Mouse (Mus musculus) megakaryocyte progenitor cell, adult 5-6 weeks (primary cell): ENCODE data around the gene Vkorc1l1. TPM values are rescaled to one million over a fixed set of nuclear protein-coding genes. Genes with fewer than 3 reads are reported as not detected.

Experiments
- ATAC-seq: replicated peaks from 2 replicates; pipeline ENCODE4 v1.8.0; 2016; ENCODE audit warnings: mild to moderate bottlenecking, moderate TSS enrichment, inconsistent platforms; ENCODE audit not compliant: poor library complexity
- total RNA-seq, 2 experiments: library from RNA; stranded (forward) in 1 of 2; stranded (reverse) in 1 of 2; fragments of 157-497, 149-512 nt in 1 of 2; fragments of 200-1000 nt in 1 of 2; gene quantifications; 2 replicates each; pipeline versions ENCODE4 v1.2.3 to v1.2.4; 2015 to 2017

Vkorc1l1 gene
- total RNA-seq, 2 experiments from 2014 or later: 25.7 to 72.6 TPM

GRCm38 (mm10) chr5:129940736-129941494 lies 855 bp upstream of the Vkorc1l1 start:
- peak; percentile 44 for ATAC-seq

GRCm38 (mm10) chr5:129942073-129942939 lies 536 bp downstream of the Vkorc1l1 start:
- peak; percentile 6 for ATAC-seq

DNA sequence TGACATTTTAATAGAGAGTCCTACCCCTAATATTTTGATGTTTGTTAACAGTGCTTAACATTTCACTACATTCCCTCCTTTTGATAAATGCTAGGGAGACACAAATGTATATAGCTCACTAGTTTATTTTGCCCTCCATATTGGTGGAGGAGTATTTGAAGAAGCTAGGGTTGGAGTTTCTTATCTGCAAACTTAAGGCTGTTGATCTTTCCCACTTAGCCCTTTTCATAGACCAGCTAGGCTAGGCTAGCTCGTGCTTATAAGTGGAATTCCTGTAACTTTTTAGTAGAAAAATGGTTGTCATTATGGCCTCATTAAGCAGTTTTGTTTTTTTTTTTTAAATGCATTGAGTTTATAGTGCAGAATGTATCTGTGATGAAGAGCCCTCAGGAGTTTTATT lies 1.6 kb downstream of the Vkorc1l1 start:
- ATAC-seq: no peak

- ATAC-seq: peak; percentile 43
Measured at GRCm38 (mm10) chr5:129947528-129948033, 5.8 kb downstream of the Vkorc1l1 start.

DNA sequence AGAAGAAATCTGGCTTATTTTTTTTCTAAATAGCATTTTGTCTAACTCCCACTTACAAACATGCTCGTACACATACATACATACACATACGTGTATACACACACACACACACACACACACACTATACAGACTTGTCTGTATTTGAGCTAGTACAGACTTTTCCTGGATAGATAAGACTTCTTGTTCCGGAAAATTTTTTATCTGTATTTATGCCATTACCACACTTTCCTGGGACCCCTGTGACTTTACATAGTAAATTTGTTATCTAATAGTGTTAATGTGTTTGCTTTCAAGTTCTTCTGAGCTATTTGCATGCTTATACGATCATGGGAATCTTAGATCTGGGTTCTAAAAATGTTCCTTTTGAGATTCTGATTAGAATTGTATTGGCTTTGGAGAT lies 10.4 kb downstream of the Vkorc1l1 start:
- ATAC-seq: no peak

DNA sequence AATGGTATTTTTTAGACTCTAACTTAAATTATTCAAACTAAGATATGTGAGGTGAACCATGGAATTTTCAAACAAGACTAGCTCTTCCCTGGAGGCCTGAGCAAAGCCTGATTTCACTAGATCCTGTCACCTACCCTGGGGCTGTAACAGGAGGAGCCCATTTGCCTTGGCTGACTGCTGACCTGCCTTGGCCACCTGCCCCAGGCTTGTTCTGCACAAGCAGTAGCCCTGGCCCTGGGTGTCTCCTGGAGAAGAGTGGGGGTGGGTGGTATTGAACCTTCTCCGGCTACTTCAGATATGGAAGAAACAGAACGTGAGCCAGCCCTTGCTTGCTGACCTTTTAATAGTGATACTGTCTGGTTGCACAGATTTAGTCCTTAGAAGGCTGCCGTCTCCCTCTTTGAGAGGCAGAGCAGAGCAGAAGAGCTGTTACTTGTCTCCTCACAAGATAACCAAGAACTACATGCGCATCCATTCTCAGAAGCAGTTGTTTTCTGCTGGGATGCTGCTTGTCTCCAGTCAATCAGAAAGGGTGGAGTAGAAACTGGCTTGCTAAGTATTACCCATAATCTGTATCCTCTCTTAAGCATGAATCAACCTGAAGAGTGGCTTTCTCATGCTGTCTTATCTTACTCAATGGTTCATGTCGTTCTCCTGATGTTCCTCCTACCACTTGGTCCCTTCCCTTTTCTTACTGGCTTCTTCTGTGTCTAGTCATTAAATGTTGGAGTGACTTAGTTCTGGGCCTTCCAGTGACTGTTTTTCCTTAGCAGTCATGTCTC lies 12.9 kb downstream of the Vkorc1l1 start:
- ATAC-seq: peak; percentile 56

DNA sequence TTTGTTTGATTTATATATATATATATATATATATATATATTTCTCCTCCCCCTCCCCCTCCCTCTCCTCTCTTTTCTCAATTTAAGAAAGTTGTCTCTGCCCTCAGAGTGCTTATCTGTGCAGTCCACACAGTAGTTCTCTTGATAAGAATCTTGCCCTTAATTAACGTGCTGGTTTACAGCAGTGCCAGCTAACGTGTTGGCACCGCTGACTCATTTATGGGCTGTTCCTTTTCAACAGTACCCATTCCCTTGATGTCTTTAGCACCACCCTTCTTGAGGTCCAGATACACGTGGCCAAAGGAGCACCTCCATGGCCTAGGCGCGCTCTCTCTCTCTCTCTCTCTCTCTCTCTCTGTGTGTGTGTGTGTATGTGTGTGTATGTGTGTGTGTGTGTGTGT lies 14.0 kb downstream of the Vkorc1l1 start:
- ATAC-seq: peak; percentile 94

- 0 out of 2 replicates have a peak, but pooled peaks have one; percentile 35 for ATAC-seq
Measured at GRCm38 (mm10) chr5:129963224-129963623, 21.5 kb downstream of the Vkorc1l1 start.

GRCm38 (mm10) chr5:129966448-129966847 lies 24.7 kb downstream of the Vkorc1l1 start:
- ATAC-seq: no peak

- ATAC-seq: no peak
Measured at GRCm38 (mm10) chr5:129968417-129968816, 26.6 kb downstream of the Vkorc1l1 start.

GRCm38 (mm10) chr5:129971491-129971890 lies 29.7 kb downstream of the Vkorc1l1 start:
- no peak for ATAC-seq

GRCm38 (mm10) chr5:129974354-129974753 lies 32.6 kb downstream of the Vkorc1l1 start:
- peak; percentile 12 for ATAC-seq

DNA sequence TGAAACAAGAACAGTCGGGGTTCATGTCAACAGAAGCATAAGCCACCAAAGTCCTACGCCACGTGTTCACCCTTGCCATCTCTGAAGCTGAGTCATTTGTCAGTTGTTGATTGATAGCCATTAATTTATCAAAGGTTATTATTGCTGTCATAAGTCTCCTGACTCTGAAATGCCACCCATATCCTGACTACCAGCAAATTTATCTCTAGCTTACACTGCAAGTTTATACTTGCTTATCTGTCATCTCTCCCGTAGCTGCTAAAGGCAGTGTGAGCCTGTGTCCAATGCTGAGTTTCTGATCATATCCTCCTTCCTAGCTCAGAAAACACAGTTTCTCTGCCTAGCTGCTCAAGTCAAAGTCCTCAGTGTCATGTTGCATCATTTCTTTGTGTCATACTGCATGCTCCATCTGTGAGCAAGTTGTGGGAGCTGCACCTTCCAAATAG lies 33.1 kb downstream of the Vkorc1l1 start:
- ATAC-seq: peak; percentile 78

DNA sequence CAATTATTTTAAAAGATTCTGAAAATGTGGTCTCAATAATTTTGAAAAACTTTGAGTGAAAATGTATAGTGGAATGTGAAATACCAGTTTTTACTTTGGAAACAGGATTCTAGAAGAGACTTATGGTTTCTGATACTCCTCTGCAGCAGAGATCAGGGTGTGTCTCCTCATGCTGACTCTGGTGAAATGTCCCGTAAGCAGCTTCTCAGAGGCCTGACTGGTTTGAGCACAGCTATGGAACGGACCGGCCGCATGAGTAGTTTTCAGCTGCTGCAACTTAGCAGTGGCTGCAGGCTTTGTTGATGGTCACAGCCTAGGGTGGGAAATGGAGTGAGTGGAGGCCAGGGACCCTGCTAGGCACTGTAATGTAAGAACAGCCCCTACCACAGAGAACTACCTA lies 36.0 kb downstream of the Vkorc1l1 start:
- no peak for ATAC-seq

DNA sequence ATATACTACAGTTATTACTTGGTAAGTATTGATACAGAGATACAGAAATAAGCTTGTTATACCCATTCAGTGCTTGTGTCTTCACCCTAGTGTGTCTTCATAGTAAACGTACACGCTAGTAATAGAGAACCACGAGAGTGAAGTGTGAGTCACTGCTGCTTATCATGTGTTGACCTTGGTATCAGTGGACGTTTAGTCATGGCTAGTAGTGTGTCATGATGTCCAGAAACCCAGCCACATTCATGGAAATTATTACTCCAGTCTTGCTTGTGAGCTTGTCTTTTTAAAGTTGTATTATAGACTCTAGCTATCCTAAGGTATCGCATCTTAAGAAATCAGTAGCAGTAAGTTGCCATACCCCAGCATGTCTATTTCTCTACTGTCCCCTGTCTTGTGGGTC lies 36.8 kb downstream of the Vkorc1l1 start:
- no peak for ATAC-seq

DNA sequence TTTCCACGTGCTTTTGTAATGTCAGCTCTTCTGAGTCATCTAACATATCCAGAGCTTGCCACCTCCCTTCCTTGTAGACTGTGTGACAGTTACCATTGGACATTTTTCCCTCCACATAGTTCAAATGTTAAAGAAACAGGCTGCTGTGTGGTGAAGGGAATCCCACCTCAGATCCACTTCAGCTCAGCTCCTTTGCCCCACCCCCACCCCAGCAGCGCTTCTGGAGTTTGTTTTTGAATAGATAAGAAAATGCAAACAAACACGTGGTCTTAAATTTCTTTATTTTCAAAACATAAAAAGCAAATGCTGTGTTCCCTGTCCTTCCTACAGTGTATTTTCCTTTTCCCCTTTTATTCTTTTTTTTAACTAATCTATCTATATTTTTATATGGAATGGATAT lies 38.4 kb downstream of the Vkorc1l1 start:
- ATAC-seq: peak; percentile 30; the same call in 1 of the 2 replicates

DNA sequence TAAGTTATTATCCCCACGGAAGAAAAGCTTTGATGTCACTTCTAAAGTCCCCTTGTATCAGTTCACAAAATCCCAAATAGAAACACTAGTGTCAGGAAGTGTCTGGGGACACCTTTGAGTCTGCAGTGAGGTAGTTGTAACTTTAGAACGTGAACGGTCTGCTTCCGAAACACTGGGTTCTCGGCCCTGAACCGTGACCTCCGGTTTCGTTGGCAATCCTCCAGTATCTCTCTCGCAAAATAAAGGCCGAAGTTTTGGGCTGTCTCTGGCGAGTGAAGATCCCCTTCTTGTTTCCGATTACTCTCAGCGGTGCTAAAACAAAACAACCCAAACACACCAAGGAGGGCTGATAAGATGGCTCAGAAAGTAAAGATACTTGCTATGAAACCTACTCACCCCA lies 47.6 kb downstream of the Vkorc1l1 start:
- ATAC-seq: no peak

DNA sequence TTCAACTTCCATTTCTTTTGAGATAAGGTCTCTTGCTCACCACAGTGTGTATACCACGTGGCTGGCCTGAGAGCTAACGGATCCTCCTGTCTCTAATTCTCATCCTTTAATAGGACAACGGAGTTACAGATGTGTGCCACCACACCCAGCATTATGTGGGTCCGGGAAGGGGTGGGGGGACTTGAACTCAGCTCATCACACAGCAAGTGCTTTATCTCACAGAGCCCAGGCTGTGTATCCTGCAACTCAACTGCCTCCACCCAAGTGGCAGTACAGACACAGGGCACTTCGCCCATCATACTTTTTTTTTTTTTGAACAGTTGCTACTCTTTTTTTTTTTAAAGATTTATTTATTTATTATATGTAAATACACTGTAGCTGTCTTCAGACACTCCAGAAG lies 50.1 kb downstream of the Vkorc1l1 start:
- ATAC-seq: peak; percentile 94

GRCm38 (mm10) chr5:129993374-129993773 lies 51.6 kb downstream of the Vkorc1l1 start:
- ATAC-seq: no peak

- no peak for ATAC-seq
Measured at GRCm38 (mm10) chr5:129994989-129995388, 53.2 kb downstream of the Vkorc1l1 start.

DNA sequence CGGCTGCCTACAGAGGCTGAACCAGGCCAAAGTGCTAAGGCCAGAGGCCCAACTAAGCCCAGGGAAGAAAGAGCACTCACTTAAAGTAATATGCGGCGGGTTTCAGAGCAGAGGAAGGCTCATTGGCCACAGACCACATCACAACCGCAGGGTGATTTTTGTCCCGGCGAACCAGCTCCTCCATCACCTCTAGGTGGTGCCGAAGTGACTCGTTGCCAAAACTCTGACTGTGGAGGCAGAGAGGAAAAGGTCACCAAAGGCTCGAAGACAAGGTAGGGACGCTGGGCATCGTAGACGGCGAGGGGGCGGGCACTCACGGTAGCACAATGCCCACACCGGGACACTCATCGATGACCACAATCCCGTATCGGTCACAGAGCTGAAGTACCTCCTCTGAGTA lies 55.9 kb downstream of the Vkorc1l1 start:
- ATAC-seq: no peak
